Mouse (Mus musculus) ES-Bruce4 (cell line): Measurements from ENCODE around the gene Astn2.

Experiments
- CTCF ChIP-seq: IDR thresholded peaks from one replicate; pipeline ENCODE4 v1.8.1; 2011; ENCODE audit warnings: low read depth, low read length
- POLR2A ChIP-seq: IDR thresholded peaks from one replicate; pipeline ENCODE4 v1.8.1; 2011; ENCODE audit warnings: low read length; ENCODE audit not compliant: insufficient read depth

DNA sequence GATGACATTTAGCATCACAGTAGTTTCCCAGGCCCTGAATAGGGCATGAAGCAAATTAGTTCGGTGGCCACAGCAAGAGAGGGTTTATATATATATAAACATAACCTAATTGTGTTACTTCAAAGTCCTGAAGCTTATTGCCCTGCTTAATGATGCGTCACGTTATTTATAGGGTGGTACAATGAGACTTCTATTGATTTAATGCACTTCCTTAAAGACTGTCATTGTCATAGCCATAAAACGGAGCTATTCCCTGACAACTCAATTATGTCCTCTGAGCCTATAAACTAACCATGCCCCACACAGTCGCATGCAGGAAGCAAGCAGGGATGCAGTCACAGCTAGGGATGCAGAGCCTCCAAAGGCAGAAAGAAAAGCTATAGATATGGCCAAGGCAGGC is 761.8 kb downstream of the Astn2 start:
- TF ChIP-seq CTCF, result no peak
- no peak for TF ChIP-seq POLR2A
